Mouse (Mus musculus) frontal cortex, postnatal 14 days (tissue): ENCODE measurements at regions not wholly inside any gene's neighbourhood (a gene's known extent, or its start where the extent isn't known, plus 50 kb on each side); places are given as distances from the start of the nearest gene placed in this dataset.

ENCODE experiments used
- DNase-seq, 2 experiments: peaks; one replicate each; pipeline ENCODE4 v3.0.0; 2022; ENCODE audit warnings: low spot score in 2 of 2

- no peak for DNase-seq
These were observed 111.7 kb downstream of the Cdh26 start for GRCm38 (mm10) chr2:178542032-178542431.

- DNase-seq = no peak
These were observed 114.1 kb downstream of the Cdh26 start for GRCm38 (mm10) chr2:178544411-178544810.

- DNase-seq = no peak
These were observed 115.4 kb downstream of the Cdh26 start for GRCm38 (mm10) chr2:178545601-178546352.

GRCm38 (mm10) chr2:178546353-178546720, 116.0 kb downstream of the Cdh26 start:
- DNase-seq = no peak

- DNase-seq = no peak
These were observed 116.6 kb downstream of the Cdh26 start for GRCm38 (mm10) chr2:178546888-178547287.

GRCm38 (mm10) chr2:178548937-178549336, 118.6 kb downstream of the Cdh26 start:
- no peak for DNase-seq

GRCm38 (mm10) chr2:178553736-178554135, 123.4 kb downstream of the Cdh26 start:
- no peak for DNase-seq

- DNase-seq = no peak
These were observed 125.5 kb downstream of the Cdh26 start for GRCm38 (mm10) chr2:178555692-178556340.

- no peak for DNase-seq
These were observed 127.6 kb downstream of the Cdh26 start for GRCm38 (mm10) chr2:178557934-178558333.

- DNase-seq = no peak
These were observed 133.0 kb downstream of the Cdh26 start for GRCm38 (mm10) chr2:178563287-178563686.

- peak; percentile 68 to 76 for DNase-seq
These were observed 135.1 kb downstream of the Cdh26 start for GRCm38 (mm10) chr2:178565368-178565818.

- DNase-seq = no peak
These were observed 137.2 kb downstream of the Cdh26 start for GRCm38 (mm10) chr2:178567493-178567892.

- no peak for DNase-seq
These were observed 142.0 kb downstream of the Cdh26 start for GRCm38 (mm10) chr2:178572301-178572700.

GRCm38 (mm10) chr2:178574859-178575258, 144.5 kb downstream of the Cdh26 start:
- DNase-seq = peak in 1 of 2 experiments; percentile 57

- DNase-seq = no peak
These were observed 145.1 kb downstream of the Cdh26 start for GRCm38 (mm10) chr2:178575403-178575802.

- no peak for DNase-seq
These were observed 145.7 kb downstream of the Cdh26 start for GRCm38 (mm10) chr2:178576067-178576466.

GRCm38 (mm10) chr2:178579571-178579970, 149.2 kb downstream of the Cdh26 start:
- DNase-seq = no peak

GRCm38 (mm10) chr2:178581306-178581705, 151.0 kb downstream of the Cdh26 start:
- DNase-seq = no peak

GRCm38 (mm10) chr2:178584970-178585566, 154.7 kb downstream of the Cdh26 start:
- DNase-seq = no peak

GRCm38 (mm10) chr2:178587134-178587636, 156.9 kb downstream of the Cdh26 start:
- no peak for DNase-seq

- DNase-seq = no peak
These were observed 163.4 kb downstream of the Cdh26 start for GRCm38 (mm10) chr2:178593743-178594142.

GRCm38 (mm10) chr2:178594177-178594576, 163.8 kb downstream of the Cdh26 start:
- DNase-seq = no peak
